Mouse (Mus musculus): ENCODE results near the gene Fgfr2.

GRCm38 (mm10) chr7:132332176-132332575, 791.0 kb downstream of the Fgfr2 start:
- TF ChIP-seq MAX (IDR thresholded peaks at IDR 0.05; ENCODE audit: low read depth) (no peak), POLR2A (IDR thresholded peaks at IDR 0.05; ENCODE audit: insufficient read length, low read depth) (no peak)
